Mouse (Mus musculus) liver, embryonic 13.5 days (tissue): ENCODE measurements at regions not wholly inside any gene's neighbourhood (a gene's known extent, or its start where the extent isn't known, plus 50 kb on each side); places are given as distances from the start of the nearest gene placed in this dataset.
A peak's percentile ranks its signal among the peaks of the same experiment; 100 is the strongest.

Experiments
- ATAC-seq: fragments of 200-750 bp; cut with Nextera tagmentation; 2 replicates; pipeline ENCODE4 v1.8.0; 2017; ENCODE audit warnings: low read depth, mild to moderate bottlenecking, moderate number of reproducible peaks, moderate library complexity
- DNase-seq: peaks from one replicate; pipeline ENCODE4 v3.0.0; 2022
- H3K27ac ChIP-seq: fragments of 300-500 bp; sonication (generic); 2 replicates; pipeline ENCODE4 v1.5.1; 2015; ENCODE audit warnings: moderate library complexity, mild to moderate bottlenecking, inconsistent platforms
- H3K27me3 ChIP-seq: fragments of 300-500 bp; sonication (generic); 2 replicates; pipeline ENCODE4 v1.6.1; 2015; ENCODE audit warnings: mild to moderate bottlenecking, inconsistent platforms
- H3K36me3 ChIP-seq: fragments of 300-500 bp; sonication (generic); 2 replicates; pipeline ENCODE4 v1.6.1; 2015; ENCODE audit warnings: mild to moderate bottlenecking, inconsistent platforms
- H3K4me1 ChIP-seq: fragments of 300-500 bp; sonication (generic); replicated peaks from 2 replicates; pipeline ENCODE4 v1.6.1; 2015; ENCODE audit warnings: inconsistent platforms
- H3K4me2 ChIP-seq: fragments of 300-500 bp; sonication (generic); 2 replicates; pipeline ENCODE4 v1.6.1; 2015; ENCODE audit warnings: inconsistent platforms, mild to moderate bottlenecking, moderate library complexity
- H3K4me3 ChIP-seq: fragments of 300-500 bp; sonication (generic); replicated peaks from 2 replicates; pipeline ENCODE4 v1.5.1; 2015; ENCODE audit warnings: mild to moderate bottlenecking, inconsistent platforms
- H3K9ac ChIP-seq: fragments of 300-500 bp; sonication (generic); 2 replicates; pipeline ENCODE4 v1.6.1; 2015; ENCODE audit warnings: mild to moderate bottlenecking, inconsistent platforms
- H3K9me3 ChIP-seq: fragments of 300-500 bp; sonication (generic); replicated peaks from 2 replicates; pipeline ENCODE4 v1.6.1; 2016; ENCODE audit warnings: inconsistent platforms
- WGBS: fragments of 180-500 bp; shearing (Covaris S2); methylation state at CpG from one replicate; pipeline ENCODE4 v1.1.7; 2015; ENCODE audit not compliant: insufficient replicate concordance; 5-methylcytosine and 5-hydroxymethylcytosine counted together

DNA sequence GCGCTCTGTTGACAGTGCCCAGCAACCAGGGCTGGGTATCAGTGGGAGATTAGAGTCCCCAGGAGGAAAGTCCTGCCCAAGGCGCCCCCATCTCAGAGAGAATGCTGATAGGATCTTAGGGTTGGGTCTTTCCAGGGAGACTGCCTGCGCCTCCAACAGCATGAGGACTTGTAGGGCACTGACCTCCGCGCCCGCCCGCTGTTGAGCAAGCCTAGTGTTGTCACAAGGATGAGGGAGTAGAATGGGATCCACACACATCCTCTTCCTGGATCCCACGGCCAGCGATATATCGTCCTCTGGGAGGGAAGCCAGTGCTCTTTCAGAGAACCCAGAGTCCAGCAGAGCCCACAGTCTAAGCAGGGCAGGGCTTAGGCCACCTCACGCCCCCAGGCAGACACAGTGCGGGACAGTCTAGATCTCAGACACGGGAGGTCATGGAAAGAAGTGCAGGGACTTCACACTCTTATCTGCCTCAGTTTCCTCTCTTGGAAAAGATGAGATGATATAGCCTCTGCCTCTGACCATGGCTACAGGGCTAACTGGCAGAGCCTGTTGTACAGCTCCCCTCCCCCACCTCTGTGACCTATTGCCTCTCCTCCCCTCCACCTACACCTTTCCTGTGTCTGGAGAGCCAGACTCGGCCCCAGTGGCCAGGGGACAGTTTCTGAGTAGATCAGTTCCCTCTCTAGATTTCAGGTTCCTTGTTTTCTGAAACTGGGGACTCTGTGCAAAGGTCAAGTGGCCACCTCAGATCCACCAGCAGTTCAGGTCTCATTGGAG is 52.0 kb upstream of the Dusp5 start:
- H3K4me2 ChIP-seq = no peak overlapping the region
- H3K27ac ChIP-seq = no peak overlapping the region
- no peak overlapping the region for H3K4me3 ChIP-seq
- no peaks in the 10 kb centered on the region for H3K36me3 ChIP-seq
- H3K27me3 ChIP-seq = no peaks in the 10 kb centered on the region
- no peaks in the 10 kb centered on the region for H3K9me3 ChIP-seq
- H3K9ac ChIP-seq = no peak overlapping the region
- 48% methylated on average over 14 of the region's 14 CpGs for WGBS
- peaks cover 10% of the 10 kb centered on the region for H3K4me1 ChIP-seq
- ATAC-seq = peak; percentile 54; the same call in 1 of the 2 replicates
- DNase-seq = no peak

DNA sequence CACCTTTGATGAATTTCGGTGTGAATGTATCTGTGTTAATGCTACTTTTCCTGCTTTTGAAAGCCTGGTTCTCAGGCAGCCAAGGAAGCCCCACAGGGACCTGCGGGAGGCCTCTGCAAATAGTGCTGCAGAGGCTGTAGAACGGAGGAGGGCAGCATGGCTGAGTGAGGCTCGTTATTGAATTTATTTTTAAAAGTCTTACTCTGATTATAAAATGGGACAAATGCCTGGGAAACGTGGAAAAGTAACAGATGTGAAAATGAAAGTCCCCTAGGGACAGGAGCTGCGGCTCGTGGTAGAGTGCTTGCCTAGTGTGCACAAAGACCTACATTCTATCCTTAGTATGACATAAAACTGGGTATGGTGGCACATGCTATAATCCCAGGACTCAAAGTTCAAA is 59.7 kb upstream of the Dusp5 start:
- H3K9me3 ChIP-seq = no peaks in the 10 kb centered on the region
- H3K4me1 ChIP-seq = 0 out of 2 replicates have a peak, but pooled peaks cover 2% of the 10 kb centered on the region
- H3K36me3 ChIP-seq = no peaks in the 10 kb centered on the region
- WGBS = 56% methylated on average over 7 of the region's 7 CpGs
- no peak overlapping the region for H3K4me2 ChIP-seq
- H3K9ac ChIP-seq = no peak overlapping the region
- H3K27me3 ChIP-seq = no peaks in the 10 kb centered on the region
- ATAC-seq = no peak
- no peak overlapping the region for H3K4me3 ChIP-seq
- no peak for DNase-seq
- H3K27ac ChIP-seq = no peak overlapping the region

DNA sequence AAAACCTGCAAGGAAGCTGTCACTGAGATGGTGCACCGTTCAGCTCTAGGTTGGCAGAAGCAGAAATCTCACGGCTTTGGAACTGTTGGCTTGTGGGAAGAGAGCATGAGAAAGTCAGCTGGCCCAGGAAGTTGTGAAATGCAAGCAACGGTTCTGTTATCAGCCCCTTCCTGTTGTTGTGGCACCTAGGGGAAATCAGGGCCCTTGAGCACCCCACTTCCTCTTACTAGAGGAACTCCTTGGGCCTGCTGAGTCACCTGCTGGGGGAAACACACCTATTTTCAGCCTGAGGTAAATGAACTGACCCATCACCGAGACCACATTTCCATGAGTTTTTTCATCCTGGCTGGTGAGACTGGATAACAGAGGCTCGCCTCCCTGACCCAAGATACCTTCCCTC is 64.2 kb upstream of the Dusp5 start:
- no peak overlapping the region for H3K9ac ChIP-seq
- H3K27ac ChIP-seq = peak overlapping the region; percentile 39; the same call in 1 of the 2 replicates
- no peak overlapping the region for H3K4me2 ChIP-seq
- H3K4me3 ChIP-seq = no peak overlapping the region
- H3K27me3 ChIP-seq = 0 out of 2 replicates have a peak, but pooled peaks cover 4% of the 10 kb centered on the region
- H3K36me3 ChIP-seq = no peaks in the 10 kb centered on the region
- H3K4me1 ChIP-seq = peaks cover 10% of the 10 kb centered on the region; the same call in 1 of the 2 replicates
- DNase-seq (peak; percentile 9), ATAC-seq (peak; percentile 18; the same call in 1 of the 2 replicates)
- 20% methylated on average over 5 of the region's 5 CpGs for WGBS
- H3K9me3 ChIP-seq = no peaks in the 10 kb centered on the region

DNA sequence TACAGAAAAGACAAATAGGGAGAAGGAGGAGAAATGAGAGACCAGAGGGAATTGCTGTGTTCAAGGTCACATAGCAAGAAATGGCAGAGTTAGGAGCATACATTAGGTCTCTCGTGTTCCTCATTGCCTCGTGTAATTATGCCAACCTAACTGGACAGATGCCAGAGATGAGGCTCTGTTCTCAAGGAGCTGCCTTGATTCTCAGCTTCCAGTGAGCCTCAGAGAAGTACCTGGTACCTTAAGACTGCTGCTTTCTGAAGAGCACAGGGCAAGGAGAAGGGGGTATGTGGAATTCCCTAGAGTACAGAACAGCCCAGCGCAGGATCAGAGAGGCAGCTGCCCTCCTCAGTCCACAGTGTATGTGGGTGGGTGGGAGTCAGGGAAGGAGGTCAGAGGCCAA is 64.8 kb upstream of the Dusp5 start:
- Histone ChIP-seq H3K4me1 (peaks cover 10% of the 10 kb centered on the region; the same call in 1 of the 2 replicates), H3K27me3 (0 out of 2 replicates have a peak, but pooled peaks cover 6% of the 10 kb centered on the region), H3K4me3 (no peak overlapping the region), H3K9me3 (no peaks in the 10 kb centered on the region), H3K9ac (no peak overlapping the region), H3K36me3 (no peaks in the 10 kb centered on the region), H3K4me2 (no peak overlapping the region), H3K27ac (peak overlapping the region; percentile 39; the same call in 1 of the 2 replicates)
- DNase-seq = no peak
- ATAC-seq = peak; percentile 26; the same call in 1 of the 2 replicates
- WGBS = 41% methylated on average over 3 of the region's 3 CpGs

DNA sequence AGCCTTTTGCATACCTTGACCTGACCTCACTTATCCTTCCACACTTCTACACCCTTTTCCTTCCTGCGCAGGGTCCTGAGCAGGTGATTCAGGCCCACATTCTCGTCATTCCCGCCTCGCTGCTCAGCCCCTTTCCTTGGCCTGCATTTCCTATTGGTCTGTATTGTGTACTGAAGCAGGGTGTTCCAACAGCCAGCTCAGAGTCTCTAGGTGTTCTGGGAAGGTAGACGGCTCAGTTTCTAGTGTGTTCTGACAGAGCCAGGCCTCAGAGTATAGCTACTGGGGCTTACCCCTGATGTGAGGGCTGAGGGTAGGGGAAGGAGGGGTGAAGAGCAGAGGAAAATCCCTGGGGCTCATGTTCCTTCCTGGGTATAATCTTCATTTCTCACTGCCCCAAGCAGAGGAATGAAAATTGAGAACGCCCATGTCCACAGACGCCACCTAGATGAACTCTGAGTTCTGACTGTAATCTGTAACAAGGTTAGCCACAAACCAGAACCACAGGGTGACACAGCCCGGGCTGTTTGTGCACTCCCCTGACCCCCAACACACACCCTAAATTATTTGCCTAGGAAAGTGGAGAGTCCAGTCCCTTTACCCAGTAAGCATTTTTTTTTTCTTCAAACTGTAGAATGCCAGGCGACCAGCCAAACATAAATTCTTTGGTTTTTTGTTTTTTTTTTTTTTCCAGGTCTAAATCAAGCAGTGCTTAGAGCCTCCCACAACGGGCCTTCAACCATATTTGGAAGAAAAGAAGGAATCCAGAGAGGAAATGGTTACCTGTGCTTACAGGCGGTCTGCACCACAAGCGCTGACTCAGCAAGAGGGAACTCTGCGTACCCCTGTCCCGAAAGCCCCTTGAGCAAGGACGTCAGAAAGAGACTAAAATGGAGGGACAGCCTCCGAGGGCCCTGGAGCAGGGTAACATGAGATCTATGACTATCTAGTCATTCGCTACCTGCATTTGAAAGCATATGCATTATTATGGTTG is 67.6 kb upstream of the Dusp5 start:
- Histone ChIP-seq H3K9ac (no peak overlapping the region), H3K27ac (no peak overlapping the region), H3K36me3 (no peaks in the 10 kb centered on the region), H3K27me3 (0 out of 2 replicates have a peak, but pooled peaks cover 10% of the 10 kb centered on the region), H3K9me3 (no peaks in the 10 kb centered on the region), H3K4me2 (no peak overlapping the region), H3K4me1 (peaks cover 10% of the 10 kb centered on the region; the same call in 1 of the 2 replicates), H3K4me3 (no peak overlapping the region)
- no peak for DNase-seq
- ATAC-seq = no peak
- 49% methylated on average over 17 of the region's 17 CpGs for WGBS

DNA sequence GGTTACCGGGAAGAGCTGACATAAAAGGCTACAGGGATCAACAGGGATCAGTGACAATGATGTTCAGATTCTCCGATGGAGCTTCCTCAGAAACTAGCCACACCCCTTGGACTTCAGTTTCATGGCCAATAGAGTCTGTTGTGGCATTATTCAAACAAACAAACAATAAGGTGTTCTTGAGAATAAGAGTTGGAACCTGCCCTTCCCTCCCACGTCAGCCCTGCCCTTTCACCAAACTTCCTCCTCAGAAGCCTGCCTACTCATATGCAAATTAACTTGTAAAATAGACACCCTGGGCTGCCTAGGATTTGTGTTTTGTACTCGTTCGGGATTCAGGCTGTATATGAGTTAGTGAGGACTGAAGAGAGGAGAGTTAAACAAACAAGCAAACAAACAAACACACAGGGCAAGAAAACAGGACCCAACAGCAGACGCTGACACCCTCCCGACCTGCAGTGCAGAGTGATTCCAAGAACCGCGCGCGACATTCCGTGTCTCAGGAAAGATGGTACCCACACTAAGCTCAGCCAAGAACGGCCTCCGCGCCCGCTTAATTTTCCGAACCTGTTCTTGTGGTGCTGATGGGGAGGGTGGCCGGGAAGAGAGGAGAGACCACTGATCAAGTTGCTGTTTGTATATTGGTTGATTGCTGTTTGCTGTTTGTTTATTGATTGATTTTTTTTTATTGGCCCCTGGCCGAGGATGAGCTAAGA is 68.4 kb upstream of the Dusp5 start:
- no peak for ATAC-seq

DNA sequence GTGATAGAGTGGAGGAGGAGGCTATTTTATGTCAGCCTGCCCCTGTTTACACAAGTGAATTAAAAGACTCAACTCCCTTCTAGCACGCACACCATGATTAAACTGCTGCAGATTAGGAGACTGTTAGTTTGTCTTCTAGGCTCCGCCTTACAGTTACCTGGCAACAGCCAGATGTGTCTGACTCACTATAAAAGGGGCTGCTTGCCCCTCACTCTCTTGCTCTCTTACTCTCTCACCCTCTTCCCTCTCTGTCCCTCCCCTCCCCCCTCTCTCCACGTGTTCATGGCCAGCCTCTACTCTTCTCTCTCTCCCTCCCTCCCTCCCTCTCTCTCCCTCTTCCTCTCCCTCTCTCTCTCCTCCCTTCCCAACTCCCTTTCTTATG is 69.0 kb upstream of the Smndc1 start:
- Histone ChIP-seq H3K27ac (no peak overlapping the region), H3K4me3 (no peak overlapping the region), H3K4me2 (no peak overlapping the region), H3K36me3 (no peaks in the 10 kb centered on the region), H3K27me3 (0 out of 2 replicates have a peak, but pooled peaks cover 10% of the 10 kb centered on the region), H3K9ac (no peak overlapping the region), H3K4me1 (peaks cover 9% of the 10 kb centered on the region; the same call in 1 of the 2 replicates), H3K9me3 (no peaks in the 10 kb centered on the region)
- 41% methylated on average over 3 of the region's 3 CpGs for WGBS
- no peak for DNase-seq
- ATAC-seq = no peak

More for the DNA sequence above, 68.4 kb upstream of the Dusp5 start:
- Histone ChIP-seq H3K4me2 (no peak overlapping the region), H3K9me3 (no peaks in the 10 kb centered on the region), H3K27ac (no peak overlapping the region), H3K4me3 (no peak overlapping the region), H3K9ac (no peak overlapping the region), H3K36me3 (no peaks in the 10 kb centered on the region), H3K4me1 (peaks cover 10% of the 10 kb centered on the region; the same call in 1 of the 2 replicates), H3K27me3 (0 out of 2 replicates have a peak, but pooled peaks cover 10% of the 10 kb centered on the region)
- 28% methylated on average over 19 of the region's 19 CpGs for WGBS
- DNase-seq = no peak

DNA sequence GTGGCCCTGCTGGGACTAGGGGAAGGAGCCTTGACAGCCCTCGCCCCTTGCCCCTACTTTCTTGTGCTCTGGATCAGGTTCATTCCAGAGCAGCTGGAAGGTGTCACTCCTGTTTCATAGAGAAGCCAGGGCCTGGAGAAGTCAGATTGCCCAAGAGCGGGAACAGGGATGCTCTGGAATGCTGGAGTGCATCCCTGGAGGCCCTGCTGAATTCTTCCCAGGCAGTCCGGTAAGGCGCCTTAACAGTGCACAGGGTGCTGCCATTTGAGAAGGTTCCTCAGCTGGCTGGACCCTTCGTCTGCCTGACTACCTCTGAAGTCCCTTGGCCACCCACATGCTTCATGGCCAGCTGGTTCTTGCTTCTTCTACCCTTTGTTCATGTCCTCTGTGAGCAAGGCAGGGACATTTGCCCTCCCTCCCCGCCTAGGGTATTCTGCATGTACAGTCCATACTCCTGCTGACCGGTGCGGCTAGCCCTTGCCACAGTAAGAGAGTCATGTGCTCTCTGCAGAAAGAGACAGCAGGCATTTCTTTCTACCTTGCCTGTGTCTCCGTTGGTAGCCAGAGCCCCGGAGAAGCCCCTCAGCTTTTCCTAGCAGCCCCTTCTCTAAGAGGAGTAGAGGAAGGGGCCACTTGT is 68.5 kb upstream of the Smndc1 start:
- 57% methylated on average over 10 of the region's 10 CpGs for WGBS
- no peak overlapping the region for H3K4me3 ChIP-seq
- no peak overlapping the region for H3K9ac ChIP-seq
- no peaks in the 10 kb centered on the region for H3K9me3 ChIP-seq
- no peak for DNase-seq
- H3K4me1 ChIP-seq = peaks cover 6% of the 10 kb centered on the region; the same call in 1 of the 2 replicates
- no peak for ATAC-seq
- H3K27me3 ChIP-seq = 0 out of 2 replicates have a peak, but pooled peaks cover 10% of the 10 kb centered on the region
- no peaks in the 10 kb centered on the region for H3K36me3 ChIP-seq
- H3K4me2 ChIP-seq = no peak overlapping the region
- H3K27ac ChIP-seq = no peak overlapping the region

DNA sequence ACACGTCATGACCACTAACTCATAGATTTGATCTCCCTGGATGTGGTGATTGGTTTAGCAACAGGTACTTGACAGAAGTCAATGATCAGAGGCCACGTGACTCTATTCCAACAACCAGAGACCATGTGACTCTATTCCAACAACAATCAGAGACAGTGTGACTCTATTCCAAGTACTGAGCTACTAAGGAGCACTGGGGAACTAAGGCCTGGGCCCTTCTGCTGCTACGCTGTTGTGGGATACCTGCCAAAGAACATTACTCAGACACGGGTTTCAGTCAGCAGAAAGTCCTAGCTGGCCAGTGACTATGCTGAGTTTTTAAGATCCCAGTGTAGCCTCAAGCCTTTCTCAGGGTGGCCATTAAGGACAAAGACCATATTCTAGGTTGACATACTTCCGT is 66.3 kb upstream of the Smndc1 start:
- Histone ChIP-seq H3K4me1 (peaks cover 6% of the 10 kb centered on the region; the same call in 1 of the 2 replicates), H3K4me3 (no peak overlapping the region), H3K27ac (no peak overlapping the region), H3K9me3 (no peaks in the 10 kb centered on the region), H3K9ac (no peak overlapping the region), H3K4me2 (no peak overlapping the region), H3K27me3 (0 out of 2 replicates have a peak, but pooled peaks cover 10% of the 10 kb centered on the region), H3K36me3 (no peaks in the 10 kb centered on the region)
- ATAC-seq = no peak
- DNase-seq = no peak
- WGBS = 66% methylated on average over 5 of the region's 5 CpGs

DNA sequence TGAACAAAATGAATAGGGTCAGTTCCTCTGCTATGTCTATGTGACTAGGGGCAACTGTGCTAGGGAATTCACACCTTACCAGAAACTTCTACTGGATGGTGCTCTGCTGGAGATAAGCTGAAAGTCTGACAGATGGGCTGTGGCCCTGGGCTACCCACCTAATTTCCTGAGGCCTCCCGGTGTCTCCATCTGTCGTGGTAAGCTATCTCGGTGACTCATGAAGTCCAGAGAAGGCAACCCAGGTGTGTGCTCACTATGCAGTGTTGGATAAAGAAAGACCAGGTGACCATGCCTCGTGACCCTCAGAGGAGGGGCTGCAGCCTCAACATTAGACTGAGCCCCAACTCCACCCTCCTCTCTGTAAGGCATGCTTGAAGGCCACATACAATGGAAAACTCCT is 64.2 kb upstream of the Smndc1 start:
- Histone ChIP-seq H3K36me3 (no peaks in the 10 kb centered on the region), H3K9me3 (no peaks in the 10 kb centered on the region), H3K4me2 (no peak overlapping the region), H3K4me1 (peaks cover 2% of the 10 kb centered on the region), H3K9ac (no peak overlapping the region), H3K27me3 (0 out of 2 replicates have a peak, but pooled peaks cover 9% of the 10 kb centered on the region), H3K4me3 (no peak overlapping the region), H3K27ac (no peak overlapping the region)
- WGBS = 26% methylated on average over 4 of the region's 4 CpGs
- no peak for DNase-seq
- ATAC-seq = no peak
